Mouse (Mus musculus) liver, embryonic 14.5 days (tissue): Measurements from ENCODE around the gene Micu1.

Experiments used
- CTCF ChIP-seq: IDR thresholded peaks from 2 replicates; pipeline ENCODE4 v1.5.1; 2016; ENCODE audit warnings: antibody characterized with exemption, low read depth, control low read depth
- EP300 ChIP-seq: IDR thresholded peaks from 2 replicates; pipeline ENCODE4 v1.6.1; 2016; ENCODE audit warnings: antibody characterized with exemption, low read depth

DNA sequence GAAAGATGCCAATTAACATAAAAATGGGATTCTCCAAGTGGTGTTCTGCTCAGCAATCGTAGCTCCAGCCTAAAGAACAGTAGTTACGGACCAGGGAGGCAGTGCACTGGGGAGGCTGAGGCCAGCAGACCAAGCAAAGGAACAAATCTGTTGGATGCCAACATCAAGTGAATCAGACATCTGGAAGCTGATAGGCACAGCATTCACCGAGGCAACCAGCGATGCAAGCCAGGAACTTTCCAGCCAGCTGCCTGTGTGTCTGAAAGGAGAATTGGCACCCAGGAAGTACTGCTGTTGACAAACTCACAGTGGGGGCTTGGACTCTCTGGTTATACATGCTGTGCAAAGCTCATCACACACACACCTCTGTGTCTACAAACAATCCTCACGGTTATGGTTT lies 84.0 kb downstream of the Micu1 start:
- TF ChIP-seq EP300 (no peak), CTCF (no peak)
